Mouse (Mus musculus) hindbrain, embryonic 11.5 days (tissue): ENCODE results near the gene Zc3h18. TPM values are rescaled to one million over a fixed set of nuclear protein-coding genes. Genes with fewer than 3 reads are reported as not detected.

Experiments used
- ATAC-seq: fragments of 200-750 bp; cut with Nextera tagmentation; 2 replicates; pipeline ENCODE4 v1.8.0; 2017; ENCODE audit warnings: mild to moderate bottlenecking, moderate TSS enrichment, moderate library complexity; ENCODE audit not compliant: low FRiP score
- DNase-seq: peaks from one replicate; pipeline ENCODE4 v3.0.0-alpha.2; 2015; ENCODE audit warnings: low spot score
- H3K27ac ChIP-seq: fragments of 300-500 bp; sonication (generic); 2 replicates; pipeline ENCODE4 v1.5.1; 2014; ENCODE audit warnings: mild to moderate bottlenecking, low read depth, low read length
- H3K27me3 ChIP-seq: fragments of 300-500 bp; sonication (generic); 2 replicates; pipeline ENCODE4 v1.6.1; 2014; ENCODE audit warnings: mild to moderate bottlenecking, low read length, moderate library complexity, mixed read lengths; ENCODE audit not compliant: control insufficient read depth, insufficient read depth
- H3K36me3 ChIP-seq: fragments of 300-500 bp; sonication (generic); 2 replicates; pipeline ENCODE4 v1.6.1; 2014; ENCODE audit warnings: mild to moderate bottlenecking, low read length, moderate library complexity, mixed read lengths; ENCODE audit not compliant: control insufficient read depth, insufficient read depth
- H3K4me1 ChIP-seq: fragments of 300-500 bp; sonication (generic); replicated peaks from 2 replicates; pipeline ENCODE4 v1.6.1; 2014; ENCODE audit warnings: low read length, mixed read lengths; ENCODE audit not compliant: control insufficient read depth, insufficient read depth
- H3K4me2 ChIP-seq: fragments of 300-500 bp; sonication (generic); replicated peaks from 2 replicates; pipeline ENCODE4 v1.6.1; 2014; ENCODE audit warnings: mild to moderate bottlenecking, low read depth, low read length
- H3K4me3 ChIP-seq: fragments of 300-500 bp; sonication (generic); 2 replicates; pipeline ENCODE4 v1.5.1; 2014; ENCODE audit warnings: low read depth, low read length
- H3K9ac ChIP-seq: fragments of 300-500 bp; sonication (generic); 2 replicates; pipeline ENCODE4 v1.6.1; 2014; ENCODE audit warnings: low read depth, low read length
- H3K9me3 ChIP-seq: fragments of 300-500 bp; sonication (generic); 2 replicates; pipeline ENCODE4 v1.6.1; 2016; ENCODE audit warnings: low read length; ENCODE audit not compliant: control insufficient read depth
- WGBS: fragments of 180-500 bp; shearing (Covaris S2); extraction: QIAGEN DNeasy Blood & Tissue Kit; methylation state at CpG from one replicate; pipeline ENCODE4 v1.1.7; 2014; 5-methylcytosine and 5-hydroxymethylcytosine counted together
- polyA plus RNA-seq: library from polyadenylated mRNA; unstranded; fragments of >200 nt; fragmentation: Nextera tagmentation; extraction: Ambion mirVana; gene quantifications from 2 replicates; pipeline ENCODE4 v1.2.1, GENCODE M21; 2014

The Zc3h18 gene
- polyA plus RNA-seq, 1 experiment from 2014 or later: 38.4 TPM

DNA sequence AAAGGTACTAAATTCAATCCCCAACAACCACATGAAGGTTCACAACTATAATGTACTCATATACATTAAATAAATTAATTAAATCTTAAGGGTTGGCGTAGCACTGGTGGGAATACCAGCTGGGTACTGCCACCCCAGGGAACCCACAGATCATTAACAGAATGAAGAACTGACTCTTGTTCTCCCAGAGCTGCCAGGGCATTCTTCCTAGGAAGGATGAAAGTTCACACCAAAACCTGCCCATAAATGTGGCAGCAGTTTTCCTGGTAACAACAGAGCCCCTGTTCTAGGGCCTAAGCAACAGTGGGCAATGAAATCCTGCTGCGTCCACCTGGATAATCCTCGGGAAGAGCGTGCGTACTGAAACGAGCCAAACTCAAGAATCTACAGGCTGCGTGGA lies 65.9 kb downstream of the Zc3h18 start:
- DNase-seq: no peak
- 28% methylated on average over 7 of the region's 7 CpGs for WGBS
- peak overlapping the region; percentile 53 for H3K4me2 ChIP-seq
- peak overlapping the region; percentile 60; the same call in 1 of the 2 replicates for H3K9ac ChIP-seq
- peaks cover 4% of the 10 kb centered on the region for H3K4me1 ChIP-seq
- H3K27me3 ChIP-seq: no peaks in the 10 kb centered on the region
- H3K27ac ChIP-seq: peak overlapping the region; percentile 68
- no peak for ATAC-seq
- H3K36me3 ChIP-seq: no peaks in the 10 kb centered on the region
- H3K9me3 ChIP-seq: no peaks in the 10 kb centered on the region
- H3K4me3 ChIP-seq: peak overlapping the region; percentile 48

DNA sequence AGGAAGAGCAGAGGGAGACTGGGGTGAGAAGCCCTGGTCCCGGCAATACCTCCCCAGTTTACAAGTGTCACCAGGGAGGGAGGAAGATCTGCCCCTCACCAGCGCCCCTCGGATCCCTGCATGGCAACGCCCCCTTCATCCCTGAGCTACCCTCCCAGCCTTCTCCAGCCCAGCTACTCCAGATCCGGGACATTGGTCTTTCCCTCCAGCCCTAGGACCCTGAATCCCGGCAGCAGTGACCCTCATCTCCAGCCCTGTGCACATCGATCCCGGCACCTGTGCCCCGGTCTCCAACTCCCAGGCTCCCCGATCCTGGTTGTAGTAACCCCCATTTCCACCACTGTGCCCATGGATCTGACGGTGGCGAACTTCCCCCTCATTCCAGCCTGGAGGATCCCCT lies 66.4 kb downstream of the Zc3h18 start:
- H3K9ac ChIP-seq: peak overlapping the region; percentile 60
- H3K9me3 ChIP-seq: no peaks in the 10 kb centered on the region
- peak overlapping the region; percentile 68 for H3K27ac ChIP-seq
- H3K4me2 ChIP-seq: peak overlapping the region; percentile 53
- peaks cover 4% of the 10 kb centered on the region for H3K4me1 ChIP-seq
- H3K36me3 ChIP-seq: no peaks in the 10 kb centered on the region
- DNase-seq (no peak), ATAC-seq (peak; percentile 37)
- H3K4me3 ChIP-seq: peak overlapping the region; percentile 48
- H3K27me3 ChIP-seq: no peaks in the 10 kb centered on the region
- WGBS: 2% methylated on average over 11 of the region's 12 CpGs

DNA sequence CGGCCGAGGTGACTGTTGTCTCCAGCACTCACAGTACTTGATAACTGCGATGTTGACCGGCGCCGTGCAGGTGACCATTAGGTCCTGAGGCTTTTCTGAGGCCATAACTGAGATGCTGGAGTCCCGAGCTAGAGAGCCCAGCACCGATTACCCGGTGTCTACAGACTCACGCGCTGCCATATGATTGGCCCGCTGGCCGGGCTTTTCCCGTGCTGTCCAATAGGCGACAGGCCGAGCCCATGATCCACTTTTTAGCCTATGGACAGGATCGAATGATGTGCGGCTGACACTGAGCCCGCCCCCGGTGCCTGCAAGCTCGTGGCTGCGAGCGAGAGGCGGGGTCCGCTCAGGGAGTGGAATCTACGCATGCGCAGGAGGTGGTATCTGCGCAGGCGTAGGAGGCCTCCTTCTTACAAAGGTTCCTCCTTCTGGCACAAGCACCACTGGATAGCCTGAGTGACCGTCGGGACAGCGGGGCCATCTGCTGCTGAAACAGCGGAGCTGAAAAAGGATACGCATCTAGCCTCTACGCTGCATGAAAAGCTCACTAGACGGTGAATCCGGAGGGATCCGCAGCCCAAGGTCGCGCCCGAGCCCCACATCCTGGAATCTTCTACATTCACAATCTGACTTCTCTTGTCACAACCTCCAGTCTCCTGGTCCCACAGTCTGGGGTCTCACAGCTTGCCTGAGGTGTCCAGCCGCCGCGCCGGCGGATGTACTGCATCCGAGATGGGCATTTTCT lies 67.0 kb downstream of the Zc3h18 start, which contains the start of gene Mvd:
TSS of gene Mvd (minus strand) at position 161 of the 745 bp plus-strand sequence.
- peak; percentile 99 for DNase-seq
- H3K4me3 ChIP-seq: peak within 1 kb of the TSS; percentile 48
- no peaks in the 10 kb centered on the region for H3K27me3 ChIP-seq
- ATAC-seq: peak; percentile 98
- H3K27ac ChIP-seq: peak within 1 kb of the TSS; percentile 91
- under 1% methylated on average over 47 of the region's 47 CpGs for WGBS
- H3K36me3 ChIP-seq: no peaks in the 10 kb centered on the region
- no peaks in the 10 kb centered on the region for H3K9me3 ChIP-seq
- H3K4me1 ChIP-seq: peaks cover 4% of the 10 kb centered on the region
- peak within 1 kb of the TSS; percentile 71 for H3K9ac ChIP-seq
- peak within 1 kb of the TSS; percentile 53 for H3K4me2 ChIP-seq

DNA sequence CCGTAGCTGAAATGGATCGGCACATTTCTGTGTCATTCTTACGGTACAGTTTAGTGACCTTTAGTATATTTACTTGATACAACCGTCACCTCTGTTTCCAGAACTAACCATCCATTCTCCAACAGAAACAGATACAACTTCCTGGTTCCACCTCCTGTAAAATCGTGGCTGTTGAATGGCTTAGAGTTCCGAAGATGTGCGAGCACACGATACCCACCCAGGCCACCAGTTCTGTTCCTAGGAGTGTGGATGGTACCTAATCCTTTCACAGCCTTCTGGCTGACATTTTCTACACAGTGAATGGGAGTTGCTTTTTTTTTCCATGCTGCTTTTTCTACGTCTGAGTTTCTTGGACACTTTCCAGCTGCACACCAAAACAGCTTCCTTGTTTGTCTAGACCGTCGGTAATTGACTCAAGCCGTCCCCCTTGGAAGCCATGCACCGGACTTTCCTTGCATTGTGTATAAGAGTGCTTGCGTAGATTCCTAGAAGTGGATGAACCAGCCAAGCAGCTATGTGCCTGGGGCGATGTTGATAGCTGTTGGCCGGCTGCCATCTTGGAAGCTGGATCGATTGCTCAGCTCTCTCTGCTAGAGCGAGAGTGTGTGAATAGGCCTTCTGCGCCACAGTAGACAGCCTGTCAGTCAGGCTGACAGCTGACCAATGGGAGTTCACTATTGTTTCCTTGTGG lies 67.8 kb downstream of the Zc3h18 start:
- no peaks in the 10 kb centered on the region for H3K36me3 ChIP-seq
- ATAC-seq: peak; percentile 25; the same call in 1 of the 2 replicates
- 40% methylated on average over 19 of the region's 19 CpGs for WGBS

DNA sequence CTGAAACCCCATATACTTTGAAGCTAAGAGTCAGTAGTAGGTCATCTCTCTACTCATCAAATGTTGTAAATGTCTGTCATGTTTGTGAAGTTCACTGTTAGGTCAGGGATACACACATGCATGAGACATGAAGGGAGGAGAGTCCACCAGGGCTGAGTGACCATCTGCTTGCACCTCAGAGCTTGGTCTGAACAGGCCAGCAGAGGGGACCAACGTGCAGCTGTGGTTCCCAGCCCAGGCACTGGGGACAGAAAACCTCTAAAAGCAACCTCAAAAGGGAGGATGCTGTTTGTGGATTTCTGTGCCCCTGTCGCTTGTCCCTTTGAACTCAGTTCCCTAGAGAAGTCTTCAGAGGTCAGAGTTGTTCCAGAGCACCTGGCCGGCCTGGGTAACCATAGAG lies 68.8 kb downstream of the Zc3h18 start:
- ATAC-seq: no peak
- 73% methylated on average over 3 of the region's 3 CpGs for WGBS
- DNase-seq: no peak
- Histone ChIP-seq H3K27me3 (no peaks in the 10 kb centered on the region), H3K9me3 (no peaks in the 10 kb centered on the region), H3K27ac (no peak overlapping the region), H3K9ac (no peak overlapping the region), H3K4me2 (no peak overlapping the region), H3K4me3 (no peak overlapping the region), H3K4me1 (peaks cover 4% of the 10 kb centered on the region), H3K36me3 (no peaks in the 10 kb centered on the region)

More for the DNA sequence above, 67.8 kb downstream of the Zc3h18 start:
- Histone ChIP-seq H3K27ac (peak overlapping the region; percentile 91), H3K4me1 (peaks cover 4% of the 10 kb centered on the region), H3K27me3 (no peaks in the 10 kb centered on the region), H3K9me3 (no peaks in the 10 kb centered on the region), H3K9ac (peak overlapping the region; percentile 71), H3K4me3 (peak overlapping the region; percentile 48), H3K4me2 (peak overlapping the region; percentile 53)
- peak; percentile 78 for DNase-seq

DNA sequence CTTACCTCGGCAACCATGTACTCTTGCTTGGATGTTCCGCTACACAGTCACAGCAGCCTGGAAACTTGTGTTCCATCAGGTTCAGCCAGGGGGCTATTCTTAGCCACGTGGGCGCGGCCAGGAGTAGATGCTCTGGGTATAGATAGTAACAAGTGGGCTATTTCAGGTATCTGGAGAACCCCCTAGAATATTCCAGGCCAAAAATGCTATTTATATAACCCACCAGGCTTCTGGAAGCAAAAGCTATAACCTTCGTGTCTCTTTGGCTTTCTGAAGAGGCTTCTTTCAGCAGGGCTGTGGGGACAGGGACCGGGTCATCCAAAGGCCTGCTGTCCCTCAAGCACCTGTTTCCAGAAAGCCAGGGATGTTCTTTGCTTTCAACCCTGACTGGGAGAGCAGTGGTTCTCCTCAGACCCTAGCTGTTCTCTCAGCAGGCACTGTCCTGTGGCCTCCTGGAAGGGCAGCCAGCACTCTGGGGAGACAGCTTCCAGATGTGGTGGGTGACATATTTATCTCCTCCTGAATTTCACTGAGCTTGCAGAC lies 74.8 kb downstream of the Zc3h18 start:
- H3K4me1 ChIP-seq: no peaks in the 10 kb centered on the region
- no peaks in the 10 kb centered on the region for H3K36me3 ChIP-seq
- DNase-seq (no peak), ATAC-seq (no peak)
- no peak overlapping the region for H3K27ac ChIP-seq
- WGBS: 78% methylated on average over 7 of the region's 7 CpGs
- no peaks in the 10 kb centered on the region for H3K27me3 ChIP-seq
- no peaks in the 10 kb centered on the region for H3K9me3 ChIP-seq
- H3K9ac ChIP-seq: no peak overlapping the region
- no peak overlapping the region for H3K4me2 ChIP-seq
- no peak overlapping the region for H3K4me3 ChIP-seq

DNA sequence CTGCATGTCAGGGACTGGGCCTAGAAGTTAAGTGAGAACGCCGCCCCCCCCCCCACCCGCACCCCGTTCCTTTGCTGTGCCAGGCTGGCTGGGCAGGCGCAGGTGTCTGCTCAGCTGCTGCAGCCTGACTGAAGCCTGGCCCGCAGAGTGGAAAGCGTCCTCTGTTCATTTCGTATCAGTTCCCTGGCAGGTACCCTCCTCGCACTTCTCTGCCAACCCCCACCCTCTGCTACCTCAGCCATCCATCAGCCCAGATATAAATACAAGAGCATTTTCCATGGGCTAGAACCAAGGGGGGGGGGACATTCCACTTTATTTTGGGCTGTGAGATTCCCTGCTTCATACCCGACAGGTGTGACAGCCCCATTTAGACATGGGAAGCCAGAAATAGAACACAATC lies 75.7 kb downstream of the Zc3h18 start:
- Histone ChIP-seq H3K36me3 (no peaks in the 10 kb centered on the region), H3K4me1 (no peaks in the 10 kb centered on the region), H3K27ac (no peak overlapping the region), H3K4me3 (no peak overlapping the region), H3K9me3 (no peaks in the 10 kb centered on the region), H3K9ac (no peak overlapping the region), H3K27me3 (no peaks in the 10 kb centered on the region), H3K4me2 (no peak overlapping the region)
- 85% methylated on average over 10 of the region's 10 CpGs for WGBS
- ATAC-seq (no peak), DNase-seq (no peak)

DNA sequence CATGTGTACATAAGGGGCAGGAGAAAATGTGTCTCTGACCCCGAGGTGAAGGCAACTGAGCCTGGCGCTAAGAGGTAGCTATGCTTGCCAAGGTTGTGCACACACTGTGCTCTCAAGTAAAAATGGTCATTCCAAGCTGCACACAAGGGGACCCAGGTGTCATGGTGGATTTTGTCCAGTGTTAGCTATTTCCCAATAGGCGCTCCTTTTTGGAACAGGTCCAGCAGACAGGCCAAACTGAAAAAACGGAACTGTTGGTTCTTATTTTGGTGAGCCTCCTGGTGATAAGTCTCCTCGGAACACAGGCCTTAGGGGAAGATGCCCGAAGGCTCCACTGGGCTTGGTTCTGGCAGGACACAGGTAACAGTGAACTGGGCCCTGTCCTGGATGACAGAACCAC lies 78.0 kb downstream of the Zc3h18 start:
- Histone ChIP-seq H3K4me3 (no peak overlapping the region), H3K9me3 (no peaks in the 10 kb centered on the region), H3K27ac (no peak overlapping the region), H3K9ac (no peak overlapping the region), H3K4me1 (no peaks in the 10 kb centered on the region), H3K27me3 (peaks cover 9% of the 10 kb centered on the region), H3K4me2 (no peak overlapping the region), H3K36me3 (no peaks in the 10 kb centered on the region)
- DNase-seq (no peak), ATAC-seq (no peak)
- WGBS: 91% methylated on average over 6 of the region's 6 CpGs
